Mouse (Mus musculus): ENCODE measurements around the gene Kin. TPM values are rescaled to one million over a fixed set of nuclear protein-coding genes. Genes with fewer than 3 reads are reported as not detected.

Kin gene
- polyA plus RNA-seq, 1 experiment from 2014 or later = 39.0 TPM

DNA sequence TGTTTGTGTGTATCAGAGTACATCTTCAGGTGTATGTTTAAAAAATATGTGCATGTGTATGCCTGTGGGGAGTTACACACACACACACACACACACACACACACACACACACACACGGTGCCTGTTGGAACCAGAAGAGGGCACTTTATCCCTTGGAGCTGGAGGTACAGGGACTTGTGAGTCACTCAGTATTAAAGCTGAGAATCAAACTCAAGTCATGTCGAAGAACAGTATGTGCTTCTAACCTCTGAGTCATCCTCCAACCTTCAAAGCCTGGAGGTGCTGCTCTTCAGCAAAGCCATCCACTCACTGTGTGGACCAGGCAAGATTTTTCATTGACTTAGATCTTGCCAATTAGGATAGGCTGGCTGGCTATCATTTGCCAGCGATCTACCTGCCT is 41.4 kb downstream of the Kin start:
- no peaks in the 10 kb centered on the region for H3K36me3 ChIP-seq
- no peak overlapping the region for H3K4me2 ChIP-seq (replicated peaks)
- WGBS = 75% methylated on average over 3 of the region's 3 CpGs
- no peaks in the 10 kb centered on the region for H3K4me1 ChIP-seq (replicated peaks)
- no peak overlapping the region for H3K4me3 ChIP-seq (replicated peaks)
- no peak overlapping the region for H3K27ac ChIP-seq
- H3K9me3 ChIP-seq = no peaks in the 10 kb centered on the region
- H3K27me3 ChIP-seq = no peaks in the 10 kb centered on the region
- ATAC-seq = no peak
- H3K9ac ChIP-seq (replicated peaks) = no peak overlapping the region

DNA sequence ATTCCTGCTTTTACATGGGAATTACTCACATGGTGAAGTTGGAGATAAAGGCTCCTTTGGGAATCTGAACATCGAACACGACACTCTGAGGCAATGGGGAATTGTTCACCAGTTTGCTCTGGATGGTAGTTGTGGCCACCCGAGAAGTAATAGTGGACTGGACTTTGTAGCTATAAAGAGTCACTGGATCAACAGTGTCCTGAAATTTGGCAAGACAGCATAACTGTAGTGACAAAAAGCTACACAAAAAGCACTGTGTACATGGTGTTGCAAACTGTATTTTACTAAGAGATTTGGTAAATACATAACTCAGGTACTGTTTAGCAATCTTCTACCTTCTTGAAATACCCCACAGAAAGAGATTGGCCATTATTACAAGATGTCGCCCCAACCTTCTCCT is 45.7 kb downstream of the Kin start:
- Histone ChIP-seq H3K9me3 (no peaks in the 10 kb centered on the region), H3K9ac (replicated peaks) (no peak overlapping the region), H3K27ac (no peak overlapping the region), H3K4me3 (replicated peaks) (no peak overlapping the region), H3K4me2 (replicated peaks) (no peak overlapping the region), H3K4me1 (replicated peaks) (no peaks in the 10 kb centered on the region), H3K27me3 (no peaks in the 10 kb centered on the region), H3K36me3 (no peaks in the 10 kb centered on the region)
- 90% methylated on average over 4 of the region's 4 CpGs for WGBS
- no peak for ATAC-seq

DNA sequence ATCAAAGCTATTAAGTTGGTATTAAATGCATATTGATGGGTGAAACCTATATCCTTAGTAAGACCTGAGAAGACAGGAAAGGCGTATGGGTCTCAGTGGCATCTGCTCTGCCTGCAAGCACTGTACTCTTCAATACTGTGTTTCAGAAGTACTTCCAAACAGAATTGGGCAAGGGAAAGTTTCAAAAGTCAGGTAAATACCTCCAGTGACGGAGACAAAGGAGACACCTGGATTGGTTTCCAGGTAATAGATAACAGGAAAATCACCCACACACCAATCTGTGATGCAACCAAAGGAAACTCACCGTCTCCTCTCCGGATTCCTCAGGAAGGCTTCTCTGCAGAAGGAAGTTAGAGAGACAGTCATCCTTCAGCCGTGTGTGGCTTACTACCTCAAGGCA is 47.1 kb downstream of the Kin start:
- Histone ChIP-seq H3K36me3 (no peaks in the 10 kb centered on the region), H3K9ac (replicated peaks) (no peak overlapping the region), H3K9me3 (no peaks in the 10 kb centered on the region), H3K27ac (no peak overlapping the region), H3K4me3 (replicated peaks) (no peak overlapping the region), H3K27me3 (no peaks in the 10 kb centered on the region), H3K4me1 (replicated peaks) (no peaks in the 10 kb centered on the region), H3K4me2 (replicated peaks) (no peak overlapping the region)
- WGBS = 87% methylated on average over 5 of the region's 5 CpGs
- ATAC-seq = no peak

DNA sequence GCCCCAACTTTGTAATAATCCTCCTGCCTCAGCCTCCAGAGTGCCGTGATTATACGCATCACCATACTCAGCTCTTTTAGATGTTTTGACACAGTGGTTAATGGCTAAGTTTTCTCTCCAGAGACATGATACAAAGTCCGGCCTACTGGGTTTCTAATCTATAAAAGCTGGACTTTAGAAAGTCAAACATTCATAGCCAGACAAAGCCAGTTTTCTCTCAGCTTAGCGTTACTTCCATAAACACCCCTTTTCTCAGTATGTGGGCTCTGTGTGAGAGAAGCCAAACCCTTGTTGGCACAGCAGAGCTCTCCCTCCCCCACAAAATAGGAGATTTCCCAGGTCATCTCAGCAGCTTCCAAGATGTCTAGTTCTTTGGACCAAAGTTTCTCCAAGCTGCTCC is 48.2 kb downstream of the Kin start:
- no peaks in the 10 kb centered on the region for H3K27me3 ChIP-seq
- H3K9me3 ChIP-seq = no peaks in the 10 kb centered on the region
- no peak overlapping the region for H3K9ac ChIP-seq (replicated peaks)
- no peaks in the 10 kb centered on the region for H3K36me3 ChIP-seq
- H3K27ac ChIP-seq = no peak overlapping the region
- 80% methylated on average over 4 of the region's 4 CpGs for whole genome bisulfite sequencing
- no peaks in the 10 kb centered on the region for H3K4me1 ChIP-seq (replicated peaks)
- ATAC-seq = no peak
- H3K4me3 ChIP-seq (replicated peaks) = no peak overlapping the region
- no peak overlapping the region for H3K4me2 ChIP-seq (replicated peaks)

DNA sequence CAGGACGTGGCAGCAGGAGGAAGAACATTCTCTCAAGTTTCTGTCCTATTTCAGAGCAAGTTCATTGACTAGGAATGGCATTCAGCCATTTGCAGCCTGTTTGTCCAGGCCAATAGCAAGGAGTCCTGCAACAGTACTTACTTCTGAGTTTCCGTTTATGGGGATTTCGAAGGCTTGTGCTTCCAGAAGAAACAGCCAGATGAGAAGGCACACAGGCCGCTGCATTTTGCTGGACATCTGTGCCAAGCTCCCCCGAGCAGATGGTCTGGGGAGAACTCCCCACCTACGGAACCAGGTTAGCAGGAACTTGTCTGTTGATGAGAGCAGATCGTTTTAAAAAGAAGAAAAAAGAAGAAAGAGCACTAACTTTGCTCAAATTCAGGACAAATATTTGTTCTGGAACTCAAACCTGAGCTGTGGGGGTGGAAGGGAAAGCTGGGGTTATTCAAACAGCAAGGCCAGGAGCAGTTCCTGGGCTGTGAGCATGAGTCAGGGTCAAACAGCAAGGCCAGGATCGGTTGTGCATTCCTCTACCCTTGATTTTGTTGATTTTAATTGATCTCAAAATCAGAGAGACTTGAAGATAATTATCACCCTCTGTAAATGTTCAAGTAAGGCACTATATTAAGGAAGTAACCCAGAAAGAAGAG is 50.1 kb downstream of the Kin start:
- no peak overlapping the region for H3K4me2 ChIP-seq (replicated peaks)
- no peak for ATAC-seq
- H3K4me3 ChIP-seq (replicated peaks) = no peak overlapping the region
- H3K27me3 ChIP-seq = no peaks in the 10 kb centered on the region
- no peaks in the 10 kb centered on the region for H3K36me3 ChIP-seq
- H3K9ac ChIP-seq (replicated peaks) = no peak overlapping the region
- H3K4me1 ChIP-seq (replicated peaks) = no peaks in the 10 kb centered on the region
- no peak overlapping the region for H3K27ac ChIP-seq
- WGBS = 76% methylated on average over 8 of the region's 8 CpGs
- no peaks in the 10 kb centered on the region for H3K9me3 ChIP-seq

DNA sequence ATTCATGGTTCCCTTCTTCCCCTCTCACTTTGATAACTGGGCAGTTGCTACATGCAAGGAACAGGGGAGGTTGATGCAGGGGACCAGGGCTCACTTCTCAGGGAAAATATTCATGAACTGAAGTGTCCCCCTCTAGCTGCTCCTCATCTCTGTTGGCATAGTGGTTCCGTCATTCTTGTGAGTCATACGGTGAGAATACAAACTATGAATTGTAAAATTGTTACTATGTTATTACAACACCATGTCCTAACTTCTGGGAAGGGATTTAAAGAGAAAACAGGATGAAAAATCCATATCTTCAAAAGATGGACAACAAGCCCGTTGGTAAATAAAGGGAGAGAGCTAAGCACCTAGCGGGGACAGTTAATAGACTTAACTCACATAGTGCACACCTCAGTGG is 50.9 kb downstream of the Kin start, which contains the start of gene Itih2:
TSS of gene Itih2 (minus strand) at position 101 of the 400 bp plus-strand sequence.
- Histone ChIP-seq H3K9ac (replicated peaks) (no peak within 1 kb of the TSS), H3K36me3 (no peaks in the 10 kb centered on the region), H3K4me2 (replicated peaks) (no peak within 1 kb of the TSS), H3K9me3 (no peaks in the 10 kb centered on the region), H3K27ac (no peak within 1 kb of the TSS), H3K4me1 (replicated peaks) (no peaks in the 10 kb centered on the region), H3K4me3 (replicated peaks) (no peak within 1 kb of the TSS), H3K27me3 (no peaks in the 10 kb centered on the region)
- ATAC-seq = no peak
- 95% methylated on average over 4 of the region's 4 CpGs for WGBS

DNA sequence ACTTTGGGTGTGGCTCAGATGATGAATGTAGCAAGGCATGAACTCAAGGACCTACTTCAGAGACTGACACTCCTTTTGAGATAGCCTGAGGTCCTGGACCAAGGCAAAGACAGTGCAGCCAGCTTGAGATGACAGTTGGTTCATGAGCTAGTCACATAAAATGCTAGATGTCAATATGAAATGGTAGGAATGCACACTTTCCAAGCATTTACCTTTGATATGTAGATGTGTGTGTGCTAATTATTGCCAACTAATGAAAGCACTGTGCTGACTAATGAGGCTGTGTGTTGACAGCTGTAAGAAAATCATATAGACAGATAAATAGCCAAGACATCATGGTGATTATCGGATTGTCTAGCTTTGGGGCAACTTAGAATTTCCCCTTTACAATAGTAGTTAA is 51.7 kb downstream of the Kin start:
- H3K9me3 ChIP-seq = no peaks in the 10 kb centered on the region
- H3K4me2 ChIP-seq (replicated peaks) = no peak overlapping the region
- WGBS = 87% methylated on average over 1 of the region's 1 CpGs
- no peak overlapping the region for H3K27ac ChIP-seq
- ATAC-seq = no peak
- H3K4me1 ChIP-seq (replicated peaks) = no peaks in the 10 kb centered on the region
- H3K27me3 ChIP-seq = no peaks in the 10 kb centered on the region
- H3K9ac ChIP-seq (replicated peaks) = no peak overlapping the region
- no peaks in the 10 kb centered on the region for H3K36me3 ChIP-seq
- no peak overlapping the region for H3K4me3 ChIP-seq (replicated peaks)

DNA sequence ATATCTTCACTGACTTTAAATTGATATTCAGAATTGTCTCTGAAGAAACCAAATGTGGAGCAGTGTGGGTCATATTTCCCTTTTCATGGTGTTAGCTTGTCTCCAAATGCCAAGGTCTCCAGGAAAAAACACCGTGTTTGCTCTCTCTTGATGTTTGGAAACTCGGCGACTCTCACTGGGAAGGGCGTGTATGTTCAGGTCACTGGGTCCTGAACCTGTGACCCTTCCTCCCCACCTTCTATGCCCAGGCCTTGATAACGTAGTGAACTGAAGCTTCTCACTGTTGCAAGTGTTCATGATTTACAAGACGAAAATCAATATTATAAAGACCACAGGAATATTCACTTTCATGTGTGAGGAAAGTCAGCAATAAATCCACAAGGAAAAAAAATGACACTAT is 53.5 kb downstream of the Kin start:
- no peak overlapping the region for H3K9ac ChIP-seq (replicated peaks)
- no peaks in the 10 kb centered on the region for H3K4me1 ChIP-seq (replicated peaks)
- H3K27me3 ChIP-seq = no peaks in the 10 kb centered on the region
- H3K4me3 ChIP-seq (replicated peaks) = no peak overlapping the region
- H3K4me2 ChIP-seq (replicated peaks) = no peak overlapping the region
- no peak overlapping the region for H3K27ac ChIP-seq
- WGBS = 77% methylated on average over 6 of the region's 6 CpGs
- ATAC-seq = no peak
- H3K36me3 ChIP-seq = no peaks in the 10 kb centered on the region
- H3K9me3 ChIP-seq = no peaks in the 10 kb centered on the region

DNA sequence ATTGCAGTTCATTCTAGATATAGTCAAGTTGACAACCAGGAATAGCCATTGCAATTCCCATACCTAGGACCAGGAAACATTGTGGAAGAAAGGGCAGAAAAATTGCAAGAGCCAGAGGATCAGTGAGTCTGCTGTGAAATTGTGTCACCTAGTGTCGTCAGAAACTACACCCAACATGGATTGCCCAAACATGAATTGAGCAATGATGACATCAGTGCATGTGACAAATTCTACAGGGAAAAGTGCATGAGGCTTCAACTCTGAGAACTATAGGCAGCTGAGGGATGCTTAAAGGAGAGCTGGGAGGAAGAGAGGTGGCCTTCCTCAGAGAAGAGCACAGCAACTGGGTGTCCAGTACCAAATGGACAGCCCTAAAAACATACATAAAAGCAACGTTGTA is 56.9 kb downstream of the Kin start:
- Histone ChIP-seq H3K9ac (replicated peaks) (no peak overlapping the region), H3K4me2 (replicated peaks) (no peak overlapping the region), H3K27me3 (no peaks in the 10 kb centered on the region), H3K4me3 (replicated peaks) (no peak overlapping the region), H3K9me3 (no peaks in the 10 kb centered on the region), H3K4me1 (replicated peaks) (no peaks in the 10 kb centered on the region), H3K36me3 (no peaks in the 10 kb centered on the region), H3K27ac (no peak overlapping the region)
- ATAC-seq = no peak
- 92% methylated on average over 2 of the region's 2 CpGs for WGBS

DNA sequence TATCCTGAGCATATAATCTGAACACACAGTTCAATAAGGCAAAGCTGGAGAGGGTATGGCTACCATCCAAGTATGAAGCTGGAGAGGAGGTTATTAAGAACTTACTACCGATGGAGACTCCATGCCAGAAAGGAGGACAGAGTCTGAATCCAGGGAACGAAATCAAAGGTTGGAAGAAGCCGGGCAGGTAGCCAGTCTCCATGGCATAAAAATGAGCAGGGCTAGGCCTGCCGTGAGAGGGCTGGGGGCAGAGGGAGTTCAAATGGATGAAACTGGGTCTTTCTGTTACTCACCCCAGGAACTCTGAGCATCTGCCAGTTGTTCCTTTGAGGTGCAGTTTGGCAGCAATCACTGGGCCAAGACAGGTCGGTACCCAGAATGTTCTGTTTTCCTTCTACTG is 60.1 kb downstream of the Kin start:
- no peaks in the 10 kb centered on the region for H3K27me3 ChIP-seq
- no peaks in the 10 kb centered on the region for H3K9me3 ChIP-seq
- H3K4me1 ChIP-seq (replicated peaks) = no peaks in the 10 kb centered on the region
- no peak overlapping the region for H3K9ac ChIP-seq (replicated peaks)
- no peak overlapping the region for H3K27ac ChIP-seq
- no peak overlapping the region for H3K4me2 ChIP-seq (replicated peaks)
- ATAC-seq = no peak
- no peak overlapping the region for H3K4me3 ChIP-seq (replicated peaks)
- 77% methylated on average over 5 of the region's 5 CpGs for WGBS
- H3K36me3 ChIP-seq = no peaks in the 10 kb centered on the region

Other genes with a start within 250 kb of the Kin start
- 1.7 and 3.9 TPM in 2 replicates for gene 4930412O13Rik, start 199.3 kb upstream of the Kin start, polyA plus RNA-seq (2015; fragmentation: Nextera tagmentation; extraction: Ambion mirVana)
- 3.5 and 5.3 TPM in 2 replicates for gene 9230102O04Rik, start 191.1 kb upstream of the Kin start, polyA plus RNA-seq (2015; fragmentation: Nextera tagmentation; extraction: Ambion mirVana)
- 94.8 and 119 TPM in 2 replicates for gene Gata3, start 190.6 kb upstream of the Kin start, polyA plus RNA-seq (2015; fragmentation: Nextera tagmentation; extraction: Ambion mirVana)
- 16.4 and 18.0 TPM in 2 replicates for gene Taf3, start 32.0 kb upstream of the Kin start, polyA plus RNA-seq (2015; fragmentation: Nextera tagmentation; extraction: Ambion mirVana)
- gene Atp5c1, start 83 bp upstream of the Kin start, polyA plus RNA-seq (2015; fragmentation: Nextera tagmentation; extraction: Ambion mirVana) = 500 and 520 TPM in 2 replicates
- 0.81 and 1.0 TPM in 2 replicates for gene Itih2, start 50.8 kb downstream of the Kin start, polyA plus RNA-seq (2015; fragmentation: Nextera tagmentation; extraction: Ambion mirVana)
- 4.7 and 6.2 TPM in 2 replicates for gene Itih5, start 73.0 kb downstream of the Kin start, polyA plus RNA-seq (2015; fragmentation: Nextera tagmentation; extraction: Ambion mirVana)

Data from midbrain, embryonic 13.5 days (tissue).